Mouse (Mus musculus): ENCODE results near the gene Dusp7.
A peak's percentile ranks its signal among the peaks of the same experiment; 100 is the strongest.

Dusp7 gene

DNA sequence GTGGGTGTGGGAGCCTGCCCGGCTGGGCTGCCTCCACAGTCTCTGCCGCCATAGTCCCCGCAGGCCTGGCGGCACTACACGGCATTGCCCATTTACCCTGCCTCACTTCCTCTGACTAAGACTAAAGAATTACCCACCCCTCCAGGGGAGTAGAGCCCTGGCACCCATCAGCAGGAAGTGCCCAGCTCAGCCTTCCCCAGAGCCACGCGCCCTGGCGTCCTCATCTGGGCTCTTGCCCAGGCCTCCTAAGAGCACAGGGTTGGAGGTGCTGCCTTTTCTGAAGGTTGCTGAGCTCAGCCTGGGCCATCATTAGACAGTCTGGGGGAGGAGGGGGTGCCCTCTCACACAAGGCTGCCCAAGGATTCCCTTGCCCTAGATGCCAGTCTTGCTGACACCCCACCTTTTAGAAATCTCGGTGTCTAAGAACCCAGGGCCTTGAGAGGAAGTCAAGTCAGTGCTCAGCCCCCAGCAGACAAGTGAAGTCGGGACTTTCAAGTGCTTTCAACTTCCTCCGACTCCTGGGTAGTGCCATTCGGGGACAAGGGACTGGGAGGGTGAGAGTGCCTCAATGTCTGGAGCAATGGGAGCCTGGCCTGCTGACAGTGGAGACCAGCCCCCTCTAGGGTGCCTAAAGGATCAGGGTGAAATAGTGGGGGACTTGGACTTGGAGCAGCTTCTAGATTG lies 17.9 kb downstream of the Dusp7 start:
- no peak for DNase-seq (ENCODE audit: low read depth, low spot score)

GRCm38 (mm10) chr9:106392828-106393527 lies 24.5 kb downstream of the Dusp7 start:
- DNase-seq (ENCODE audit: low read depth, low spot score): no peak

- no peak for DNase-seq (ENCODE audit: low read depth, low spot score)
Measured at GRCm38 (mm10) chr9:106393548-106393947, 25.1 kb downstream of the Dusp7 start.

- no peak for DNase-seq (ENCODE audit: low read depth, low spot score)
Measured at GRCm38 (mm10) chr9:106394649-106395602, 26.5 kb downstream of the Dusp7 start.

DNA sequence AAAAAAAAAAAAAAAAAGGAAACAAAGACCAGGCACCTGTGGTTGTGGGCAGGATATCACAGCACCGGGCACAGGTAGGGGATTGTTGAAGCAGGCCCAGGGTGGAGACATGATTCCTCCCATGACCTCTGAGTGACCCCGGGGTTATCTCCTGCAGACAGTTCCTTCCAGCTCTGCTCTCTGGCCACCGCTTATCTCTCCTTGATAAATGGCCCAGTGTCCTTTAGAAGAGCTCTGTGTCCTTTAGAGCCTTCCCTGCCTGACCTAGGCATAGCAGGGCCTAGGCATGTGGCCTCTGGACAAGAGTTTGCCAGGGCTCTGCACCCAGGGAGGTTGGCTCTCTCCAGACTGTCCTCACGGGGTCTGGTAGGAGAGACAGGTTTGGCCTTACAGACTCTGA lies 29.3 kb downstream of the Dusp7 start:
- DNase-seq (ENCODE audit: low read depth, low spot score): no peak

- DNase-seq (ENCODE audit: low read depth, low spot score): peak; percentile 53
Measured at GRCm38 (mm10) chr9:106398667-106399311, 30.4 kb downstream of the Dusp7 start.

GRCm38 (mm10) chr9:106399808-106400207 lies 31.4 kb downstream of the Dusp7 start:
- DNase-seq (ENCODE audit: low read depth, low spot score): no peak

DNA sequence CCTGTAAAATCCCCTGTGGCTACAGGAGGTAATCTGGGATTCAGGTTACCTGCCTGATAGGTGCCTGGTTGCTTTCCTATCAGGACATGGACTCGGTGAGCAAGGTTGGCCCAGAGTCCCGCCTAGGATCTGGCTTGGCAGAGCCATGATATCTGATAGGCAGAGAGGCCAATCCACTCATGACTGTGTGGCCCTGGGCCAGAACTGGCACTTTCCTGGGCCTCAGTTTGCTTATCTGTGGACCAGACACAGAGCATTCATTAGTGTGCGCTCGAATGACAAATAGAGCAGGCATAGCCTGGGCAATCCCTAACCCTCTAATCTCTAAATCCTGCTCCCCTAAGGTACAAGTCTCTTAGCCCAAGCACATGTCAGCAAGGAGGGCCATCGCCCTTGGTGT lies 33.7 kb downstream of the Dusp7 start:
- DNase-seq (ENCODE audit: low read depth, low spot score): no peak

- DNase-seq (ENCODE audit: low read depth, low spot score): no peak
Measured at GRCm38 (mm10) chr9:106402607-106403375, 34.4 kb downstream of the Dusp7 start.

GRCm38 (mm10) chr9:106405275-106405674 lies 36.8 kb downstream of the Dusp7 start:
- no peak for DNase-seq (ENCODE audit: low read depth, low spot score)

GRCm38 (mm10) chr9:106406443-106407078 lies 38.1 kb downstream of the Dusp7 start:
- no peak for DNase-seq (ENCODE audit: low read depth, low spot score)

DNA sequence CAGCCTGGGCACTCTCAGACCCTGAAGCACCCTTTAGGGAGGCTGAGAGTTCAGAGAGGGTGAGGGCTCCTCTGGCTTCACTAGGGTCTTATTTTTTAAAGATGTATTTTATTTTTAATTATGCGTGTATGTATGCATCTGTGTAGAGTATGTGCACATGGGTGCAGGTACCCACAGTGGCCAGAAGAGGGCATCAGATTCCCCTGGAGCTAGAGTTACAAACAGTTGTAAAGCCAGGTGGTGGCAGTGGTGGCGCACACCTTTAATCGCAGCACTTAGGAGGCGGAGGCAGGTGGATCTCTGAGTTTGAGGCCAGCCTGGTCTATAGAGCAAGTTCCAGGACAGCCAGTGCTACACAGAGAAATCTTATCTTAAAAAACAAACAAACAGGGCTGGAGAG lies 40.7 kb downstream of the Dusp7 start:
- no peak for DNase-seq (ENCODE audit: low read depth, low spot score)

- no peak for DNase-seq (ENCODE audit: low read depth, low spot score)
Measured at GRCm38 (mm10) chr9:106410086-106410650, 41.7 kb downstream of the Dusp7 start.

DNA sequence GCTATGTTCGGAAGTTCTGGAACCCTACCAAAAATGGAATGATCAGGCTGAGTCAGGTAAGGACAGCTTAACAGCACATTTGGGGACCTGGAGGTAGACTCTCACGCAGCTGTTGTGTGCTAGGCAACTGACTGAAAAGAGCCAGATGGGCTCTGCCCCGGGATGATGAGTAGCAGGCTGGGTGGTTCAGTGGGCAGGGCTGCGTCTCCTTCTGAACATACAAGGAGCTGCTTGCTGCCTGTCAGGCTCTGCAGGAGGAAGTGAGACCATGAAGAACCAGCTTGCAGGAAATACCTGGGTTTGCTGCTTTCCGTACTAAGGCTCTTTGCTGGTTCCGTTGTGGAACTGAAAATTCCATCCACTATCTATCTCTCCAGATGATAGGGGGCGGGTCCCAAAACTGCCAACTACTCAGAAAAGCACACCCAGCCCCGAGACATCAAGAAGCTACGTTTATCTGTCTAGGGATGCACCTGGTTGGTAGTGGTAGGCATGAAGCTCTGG lies 42.7 kb downstream of the Dusp7 start:
- no peak for DNase-seq (ENCODE audit: low read depth, low spot score)

- no peak for DNase-seq (ENCODE audit: low read depth, low spot score)
Measured at GRCm38 (mm10) chr9:106411729-106412128, 43.3 kb downstream of the Dusp7 start.

GRCm38 (mm10) chr9:106412210-106412609 lies 43.8 kb downstream of the Dusp7 start:
- DNase-seq (ENCODE audit: low read depth, low spot score): no peak

DNA sequence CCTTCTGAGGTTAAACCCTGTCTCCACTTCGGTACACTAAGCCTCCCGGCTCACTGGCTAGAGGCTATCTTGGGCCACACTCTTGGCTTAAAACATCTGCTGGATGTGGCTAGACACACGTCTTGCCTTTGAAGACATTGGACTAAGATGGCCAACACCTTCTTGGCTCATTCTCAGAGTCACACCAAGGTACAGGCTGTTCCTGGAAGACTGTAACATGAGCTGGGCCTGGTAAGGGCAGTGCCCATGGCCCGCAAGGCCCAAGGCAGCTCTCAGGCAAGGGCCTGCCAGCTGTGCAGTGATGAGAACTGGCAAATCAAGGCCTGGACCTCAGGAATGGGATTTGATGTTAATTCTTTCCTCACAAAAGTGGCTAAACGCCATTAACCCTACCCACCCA lies 45.2 kb downstream of the Dusp7 start:
- DNase-seq (ENCODE audit: low read depth, low spot score): no peak

- DNase-seq (ENCODE audit: low read depth, low spot score): no peak
Measured at GRCm38 (mm10) chr9:106416826-106417225, 48.4 kb downstream of the Dusp7 start.

DNA sequence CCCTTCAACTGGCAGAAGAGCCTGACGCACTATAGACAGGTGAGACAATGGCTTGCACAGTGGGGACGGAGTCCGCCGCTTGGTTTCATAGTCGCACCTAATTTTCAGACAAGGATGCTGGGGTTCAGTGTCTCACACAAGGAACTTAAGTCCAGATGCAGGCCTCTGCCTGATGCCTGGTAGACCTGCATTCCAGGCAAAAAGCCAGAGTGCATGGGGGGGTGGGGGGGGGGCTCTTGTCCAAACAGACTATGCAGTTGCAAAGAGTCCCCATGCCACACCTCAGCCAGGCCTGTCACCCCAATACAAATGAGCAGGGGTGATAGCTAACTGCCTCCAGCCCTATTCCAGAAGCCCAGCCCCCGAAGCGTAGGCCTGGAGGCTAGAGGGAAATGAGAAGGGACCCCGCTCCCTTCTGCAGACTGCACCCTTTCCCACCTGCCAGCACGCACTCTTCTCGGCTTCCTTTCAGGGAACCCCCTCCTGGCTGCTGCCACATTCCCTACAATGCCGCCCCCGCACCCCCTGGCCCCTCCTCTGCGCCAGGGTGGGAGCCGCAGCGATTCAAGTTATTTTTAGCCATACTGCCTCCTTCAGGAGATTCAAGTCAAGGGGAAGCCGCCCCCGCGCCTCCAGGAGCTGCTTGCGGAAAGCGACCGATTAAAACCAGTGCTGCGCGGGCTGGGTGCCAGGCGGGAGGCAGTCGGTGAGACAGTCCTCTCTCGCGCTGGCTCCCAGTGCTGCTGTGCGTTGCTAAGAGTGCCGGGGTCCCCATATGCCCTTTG lies 49.6 kb downstream of the Dusp7 start:
- DNase-seq (ENCODE audit: low read depth, low spot score): no peak

Measured in c-Kit-negative CD71-positive TER-119-positive erythroid progenitor cells, embryonic 14.5 days (primary cell).